Comparison of ENCODE assay signal across 14 mouse cellular contexts in genomic region chr7:25811716-25812115, GRCm38 (mm10).
"Had no signal": no experiment of that assay in that cellular context is flagged by ENCODE, and none has a peak within 500 bp of the region (broad histone marks: within the 10 kb centered on the region; RNA-seq: fewer than 3 reads in every experiment).

No protein-coding gene starts in this region.

- DNase-seq: gastrocnemius, postnatal 14 days; gastrocnemius, postnatal 36 days; heart, adult 11 months; heart, adult 2 months; heart, postnatal 14 days; heart, postnatal 36 days; kidney, adult 11 months; kidney, adult 2 months; kidney, adult 9 months; kidney, postnatal 14 days; kidney, postnatal 36 days; layer of hippocampus, adult 9-11 months; layer of hippocampus, postnatal 36 days; left cerebral cortex, postnatal 4 days had no signal
